Mouse (Mus musculus) gastrocnemius, postnatal 10 days (tissue): ENCODE data around the gene Glis2. TPM values are rescaled to one million over a fixed set of nuclear protein-coding genes. Genes with fewer than 3 reads are reported as not detected.
A peak's percentile ranks its signal among the peaks of the same experiment; 100 is the strongest.
"Not testable (repeated sequence)": the region's sequence is repeated elsewhere in the genome, so short reads cannot be mapped to it uniquely, and the experiment has no call there.

Source experiments
- DNase-seq: peaks from one replicate; pipeline ENCODE4 v3.0.0; 2021; ENCODE audit warnings: mixed read lengths
- total RNA-seq, 2 experiments: library from RNA; stranded (reverse); gene quantifications; 2 replicates each; pipeline ENCODE4 v1.2.3; 2021

The Glis2 gene
- total RNA-seq, 2 experiments from 2014 or later, result 22.2 to 32.3 TPM

DNA sequence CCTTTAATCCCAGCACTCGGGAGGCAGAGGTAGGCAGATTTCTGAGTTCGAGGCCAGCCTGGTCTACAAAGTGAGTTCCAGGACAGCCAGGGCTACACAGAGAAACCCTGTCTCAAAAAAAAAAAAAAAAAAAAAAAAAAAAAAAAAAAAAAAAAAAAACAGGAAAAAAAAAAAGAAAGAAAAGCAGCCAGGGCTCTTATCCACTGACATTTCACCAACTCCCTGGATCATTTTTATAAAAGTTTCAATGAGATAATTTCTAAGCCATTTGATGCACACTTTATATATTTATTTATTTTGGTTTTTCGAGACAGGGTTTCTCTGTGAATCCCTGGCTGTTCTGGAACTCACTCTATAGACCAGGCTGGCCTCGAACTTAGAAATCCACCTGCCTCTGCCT lies 13.3 kb upstream of the Glis2 start:
- DNase-seq, result not testable (repeated sequence)

DNA sequence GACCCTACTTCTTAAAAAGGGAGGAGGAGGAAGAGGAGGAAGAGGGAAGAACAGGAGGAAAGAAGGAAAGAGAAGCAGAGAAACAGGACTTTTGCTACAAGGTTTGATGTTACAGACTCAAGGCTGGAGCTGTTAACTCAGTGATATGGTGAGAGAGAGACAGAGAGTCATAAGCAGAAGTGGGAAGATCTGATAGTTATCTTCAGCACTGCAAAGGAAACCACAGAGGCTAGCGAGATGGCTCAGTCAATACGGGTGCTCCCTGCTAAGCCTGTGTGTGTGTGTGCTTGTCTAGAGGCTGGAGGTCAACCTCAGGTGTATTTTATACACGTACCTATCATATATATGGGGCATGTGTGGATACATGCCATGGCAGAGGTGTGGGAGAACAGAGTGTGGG lies 10.7 kb upstream of the Glis2 start:
- DNase-seq, result no peak

GRCm38 (mm10) chr16:4584438-4584837 lies 10.1 kb upstream of the Glis2 start:
- DNase-seq, result no peak

- DNase-seq, result no peak
These were observed 8.6 kb upstream of the Glis2 start for GRCm38 (mm10) chr16:4585642-4586530.

- DNase-seq, result peak; percentile 98
These were observed 7.9 kb upstream of the Glis2 start for GRCm38 (mm10) chr16:4586531-4587123.

DNA sequence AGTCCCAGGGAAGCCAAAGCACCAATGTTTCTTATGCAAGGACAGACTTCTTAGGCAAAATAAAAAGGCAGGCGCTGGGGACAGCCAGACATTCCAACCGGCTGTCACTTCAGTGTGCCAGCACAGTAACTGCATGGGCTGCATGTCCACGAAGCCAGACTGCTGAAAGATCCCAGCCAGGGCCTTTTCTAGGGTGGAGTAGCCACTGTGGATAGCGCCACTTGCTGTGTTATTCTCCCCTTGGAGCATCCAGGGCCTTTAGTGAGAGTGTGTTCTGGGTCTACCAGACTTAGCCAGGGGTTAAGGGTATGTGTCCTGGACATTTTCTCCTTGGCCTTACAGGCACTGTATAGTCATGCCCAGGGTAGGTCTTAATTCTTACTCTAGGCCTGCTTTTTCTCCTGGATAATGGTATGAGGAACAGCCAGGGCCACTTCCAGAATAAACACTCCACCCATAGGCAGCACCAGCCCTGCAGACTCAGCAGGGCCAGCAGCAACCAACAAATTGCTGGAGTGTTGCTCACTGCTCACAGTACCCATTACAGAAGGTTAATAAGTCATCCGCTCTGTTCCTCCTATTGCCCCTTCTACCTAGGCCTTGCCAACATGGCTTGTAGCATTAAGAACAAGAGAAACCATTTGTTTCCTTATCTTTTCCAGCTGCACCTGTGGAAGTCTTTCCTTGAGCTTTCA lies 6.8 kb upstream of the Glis2 start:
- no peak for DNase-seq

DNA sequence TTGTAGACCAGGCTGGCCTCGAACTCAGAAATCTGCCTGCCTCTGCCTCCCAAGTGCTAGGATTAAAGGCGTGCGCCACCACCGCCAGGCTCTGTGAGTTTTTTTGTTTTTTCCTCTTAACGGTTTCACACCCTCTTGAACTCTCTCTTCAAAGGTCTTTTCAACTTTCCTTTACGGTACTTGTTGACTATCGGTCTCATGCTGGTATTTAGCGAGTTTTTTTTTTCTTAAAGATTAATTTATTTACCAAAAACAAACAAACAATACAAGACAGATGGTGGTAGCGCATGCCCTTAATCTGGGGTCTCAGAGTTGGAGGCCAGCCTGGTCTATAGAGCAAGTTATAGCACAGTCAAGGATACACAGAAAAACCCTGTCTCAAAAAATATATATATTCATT lies 4.3 kb upstream of the Glis2 start:
- DNase-seq, result no peak

DNA sequence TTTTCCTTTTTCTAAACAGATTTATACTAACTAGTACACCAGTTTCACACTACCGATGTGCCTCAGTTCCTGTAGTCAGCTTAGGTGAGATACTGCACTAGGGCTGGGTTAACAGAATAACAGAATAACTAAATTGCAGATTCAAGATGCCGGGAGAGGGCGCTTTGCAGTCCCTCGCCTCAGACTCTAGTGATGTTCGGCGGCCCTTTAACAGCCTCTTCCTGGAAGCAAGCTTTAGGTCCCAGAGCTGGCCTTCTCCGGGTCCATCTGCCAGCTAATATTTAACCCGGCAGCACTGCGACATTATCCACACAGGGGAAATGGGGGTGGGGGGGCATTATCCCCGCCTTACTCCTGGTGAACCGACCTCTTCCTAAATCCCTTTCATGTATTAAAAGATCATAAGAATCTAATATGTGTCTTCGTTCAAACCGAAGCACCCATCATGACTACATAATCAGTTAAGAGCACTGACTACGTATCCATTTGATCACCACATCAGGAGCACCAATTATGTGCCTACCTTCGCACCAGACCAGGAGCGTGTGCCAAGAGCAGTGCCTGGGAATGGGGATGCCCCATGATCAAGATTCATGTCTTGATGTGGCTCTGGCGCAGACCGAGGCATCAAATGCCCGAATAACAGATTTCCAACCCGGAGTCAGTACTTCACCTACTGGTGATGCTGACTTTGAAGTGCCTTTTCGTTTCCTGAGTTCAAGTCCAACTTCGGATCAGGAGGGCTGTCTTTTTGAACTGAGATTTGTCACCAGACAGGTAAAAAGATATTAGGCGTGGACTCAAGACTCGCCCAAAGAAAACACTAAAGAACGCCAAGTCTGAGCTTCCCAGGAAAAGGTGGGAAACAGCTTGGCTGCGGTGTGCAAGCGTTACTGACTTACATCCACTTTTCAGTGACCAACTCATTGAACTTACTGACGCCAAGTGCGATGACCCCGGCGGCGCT lies 1.3 kb upstream of the Glis2 start:
- peak; percentile 55 for DNase-seq

GRCm38 (mm10) chr16:4594814-4595526 lies 457 bp downstream of the Glis2 start:
- DNase-seq, result peak; percentile 53

- peak; percentile 63 for DNase-seq
These were observed 1.0 kb downstream of the Glis2 start for GRCm38 (mm10) chr16:4595527-4595963.

- peak; percentile 31 for DNase-seq
These were observed 1.7 kb downstream of the Glis2 start for GRCm38 (mm10) chr16:4596141-4596728.

DNA sequence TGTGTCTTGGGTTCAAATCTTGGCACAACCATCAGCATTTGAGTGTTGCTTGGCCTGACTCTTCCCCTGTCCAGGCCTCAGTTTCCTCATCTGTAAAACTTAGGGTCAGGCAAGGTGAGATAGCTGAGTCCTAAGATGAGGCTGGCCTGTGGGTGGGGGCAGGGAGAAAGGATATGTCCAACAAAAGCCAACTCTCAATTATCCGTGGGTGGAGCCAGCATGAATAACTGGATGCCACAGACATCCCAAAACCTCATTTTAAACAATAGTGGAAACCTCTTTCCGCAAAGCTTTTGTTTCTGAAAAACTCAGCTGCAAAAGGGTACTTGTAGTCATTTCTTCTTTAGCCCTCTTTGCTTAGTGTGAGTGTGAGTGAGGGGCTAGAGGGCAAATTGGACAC lies 2.3 kb downstream of the Glis2 start:
- no peak for DNase-seq

DNA sequence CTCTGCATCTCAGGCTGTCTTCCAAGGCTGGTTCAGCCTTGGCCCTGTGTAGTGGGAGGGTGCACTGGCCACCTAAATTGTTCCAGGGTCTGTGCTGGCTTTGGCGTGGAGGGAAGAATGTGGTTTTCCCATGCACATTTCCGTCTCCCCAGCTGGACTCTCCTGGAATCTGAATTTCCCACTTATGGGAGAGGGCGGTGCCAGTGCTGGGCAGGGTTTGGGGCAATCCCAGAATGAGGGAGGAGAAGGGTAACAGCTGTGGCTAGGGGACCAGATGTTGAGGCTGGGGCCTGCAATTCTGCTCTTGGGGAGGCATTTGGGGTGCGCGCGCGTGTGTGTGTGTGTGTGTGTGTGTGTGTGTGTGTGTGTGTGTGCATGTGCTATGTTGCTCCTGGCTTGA lies 2.8 kb downstream of the Glis2 start:
- DNase-seq, result peak; percentile 37

DNA sequence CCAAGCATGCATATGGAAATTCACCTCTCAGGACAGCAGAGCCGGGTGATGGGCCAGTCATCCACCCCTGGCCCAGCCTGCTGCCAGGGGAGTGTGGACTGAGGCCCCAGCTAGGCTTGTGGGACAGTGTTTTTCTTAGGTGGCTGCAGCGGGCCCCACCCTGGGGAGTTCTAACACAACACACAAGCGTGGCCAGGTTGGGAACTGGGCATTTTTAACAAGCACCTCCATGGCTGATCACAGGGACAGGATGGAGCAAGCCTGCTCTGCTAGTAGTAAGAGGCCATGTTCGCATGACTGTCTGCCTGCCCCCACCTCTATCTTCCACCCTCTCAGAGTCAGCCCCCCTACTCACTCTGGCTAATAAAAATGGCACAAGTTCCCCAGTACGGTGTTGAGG lies 3.5 kb downstream of the Glis2 start:
- no peak for DNase-seq

DNA sequence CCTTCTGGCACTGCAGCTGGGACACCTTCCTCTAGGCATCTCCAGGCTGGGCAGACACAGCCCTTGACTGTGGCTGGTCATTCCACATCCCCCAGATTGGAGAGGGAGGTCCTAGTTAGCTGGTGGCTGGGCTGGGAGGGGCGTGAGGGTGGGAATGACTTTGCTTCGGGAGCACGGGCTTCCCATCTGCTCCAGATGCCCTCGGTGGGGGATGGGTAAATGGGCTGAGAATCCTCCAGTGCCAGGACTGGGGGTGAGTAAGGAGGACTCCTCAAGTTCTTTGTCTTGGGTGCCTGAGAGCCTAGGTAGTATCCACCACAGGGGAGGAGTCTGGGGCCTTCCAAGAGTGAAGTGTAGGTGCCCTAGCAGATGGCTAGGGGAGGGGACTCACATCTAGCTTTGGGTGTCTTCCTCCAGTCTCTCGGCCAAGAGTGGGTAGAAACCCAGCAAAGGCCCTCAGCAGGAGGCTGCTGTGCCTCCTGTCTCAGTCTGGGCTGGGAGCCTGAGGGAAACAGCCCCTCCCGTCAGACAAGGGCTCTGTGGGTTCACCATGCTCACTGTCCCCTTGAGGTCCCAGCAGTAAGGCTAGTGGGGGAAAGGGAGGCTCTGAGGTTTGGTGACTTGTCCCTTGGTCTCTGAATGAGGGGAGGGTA lies 4.5 kb downstream of the Glis2 start:
- DNase-seq, result no peak

- no peak for DNase-seq
These were observed 5.1 kb downstream of the Glis2 start for GRCm38 (mm10) chr16:4599616-4600015.

DNA sequence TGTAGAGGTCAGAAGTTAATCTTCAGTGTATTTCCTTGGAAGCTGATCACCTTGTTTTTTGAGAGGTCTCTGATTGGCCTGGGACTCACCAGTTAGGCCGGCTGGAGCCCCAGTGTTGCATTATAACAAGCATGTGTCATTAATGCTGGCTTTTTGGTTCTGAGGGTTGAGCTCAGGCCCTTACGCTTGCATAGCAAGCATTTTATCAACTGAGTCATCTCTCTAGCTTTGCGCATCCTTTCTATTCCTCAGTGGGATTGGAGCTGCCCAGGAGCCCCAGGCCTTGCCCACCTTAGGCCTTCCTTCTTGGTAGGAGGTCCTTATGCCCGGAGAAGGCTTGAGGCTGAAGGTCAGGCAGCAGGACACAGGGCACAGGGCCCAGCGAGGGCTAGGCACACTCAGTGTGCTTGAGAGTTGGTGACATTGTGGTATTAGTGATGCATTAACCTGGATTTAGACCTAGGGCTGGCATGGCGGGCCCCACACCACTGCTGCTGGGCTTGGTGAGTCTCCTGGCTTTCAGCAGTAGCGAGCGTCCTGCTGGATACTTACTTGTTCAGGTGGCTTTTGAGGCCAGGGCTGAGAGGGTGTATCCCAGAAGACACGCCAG lies 6.3 kb downstream of the Glis2 start:
- DNase-seq, result no peak

- no peak for DNase-seq
These were observed 7.7 kb downstream of the Glis2 start for GRCm38 (mm10) chr16:4602189-4602588.

GRCm38 (mm10) chr16:4602766-4603452 lies 8.4 kb downstream of the Glis2 start:
- DNase-seq, result peak; percentile 12
